Mouse (Mus musculus) kidney, embryonic 16.5 days (tissue): ENCODE measurements around the gene Gimap9. TPM values are rescaled to one million over a fixed set of nuclear protein-coding genes. Genes with fewer than 3 reads are reported as not detected.
A peak's percentile ranks its signal among the peaks of the same experiment; 100 is the strongest.

Experiments
- ATAC-seq: fragments of 200-750 bp; cut with Nextera tagmentation; 2 replicates; pipeline ENCODE4 v1.8.0; 2017; ENCODE audit warnings: moderate TSS enrichment; ENCODE audit not compliant: low FRiP score, low TSS enrichment
- H3K27ac ChIP-seq: fragments of 300-500 bp; sonication (generic); 2 replicates; pipeline ENCODE4 v1.5.1; 2014; ENCODE audit warnings: low read length
- H3K27me3 ChIP-seq: fragments of 300-500 bp; sonication (generic); 2 replicates; pipeline ENCODE4 v1.6.1; 2014; ENCODE audit warnings: low read length, control low read depth, mixed read lengths; ENCODE audit not compliant: insufficient read depth
- H3K36me3 ChIP-seq: fragments of 300-500 bp; sonication (generic); 2 replicates; pipeline ENCODE4 v1.6.1; 2014; ENCODE audit warnings: low read length, control low read depth, mixed read lengths; ENCODE audit not compliant: insufficient read depth
- H3K4me1 ChIP-seq: fragments of 300-500 bp; sonication (generic); 2 replicates; pipeline ENCODE4 v1.6.1; 2014; ENCODE audit warnings: low read length, control low read depth, mixed read lengths; ENCODE audit not compliant: insufficient read depth
- H3K4me2 ChIP-seq: fragments of 300-500 bp; sonication (generic); replicated peaks from 2 replicates; pipeline ENCODE4 v1.6.1; 2014; ENCODE audit warnings: low read depth, low read length
- H3K4me3 ChIP-seq: fragments of 300-500 bp; sonication (generic); 2 replicates; pipeline ENCODE4 v1.5.1; 2014; ENCODE audit warnings: mild to moderate bottlenecking, low read length
- H3K9ac ChIP-seq: fragments of 300-500 bp; sonication (generic); replicated peaks from 2 replicates; pipeline ENCODE4 v1.6.1; 2014; ENCODE audit warnings: low read length
- H3K9me3 ChIP-seq: fragments of 300-500 bp; sonication (generic); 2 replicates; pipeline ENCODE4 v1.6.1; 2016; ENCODE audit warnings: low read length, control low read depth
- WGBS: fragments of 180-500 bp; shearing (Covaris S2); extraction: QIAGEN DNeasy Blood & Tissue Kit; methylation state at CpG from one replicate; pipeline ENCODE4 v1.1.7; 2014; 5-methylcytosine and 5-hydroxymethylcytosine counted together
- polyA plus RNA-seq: library from polyadenylated mRNA; unstranded; fragments of >200 nt; fragmentation: Nextera tagmentation; extraction: Ambion mirVana; gene quantifications from 2 replicates; pipeline ENCODE4 v1.2.1, GENCODE M21; 2015

Gene Gimap9
- polyA plus RNA-seq, 1 experiment from 2014 or later, result 14.8 TPM

GRCm38 (mm10) chr6:48684806-48685205 is 8.9 kb downstream of the Gimap9 start:
- H3K27me3 ChIP-seq, result no peaks in the 10 kb centered on the region
- H3K9ac ChIP-seq, result peak overlapping the region; percentile 52
- 48% methylated on average over 4 of the region's 4 CpGs for WGBS

GRCm38 (mm10) chr6:48685251-48685650 is 9.3 kb downstream of the Gimap9 start:
- no peaks in the 10 kb centered on the region for H3K27me3 ChIP-seq
- H3K36me3 ChIP-seq, result no peaks in the 10 kb centered on the region
- H3K27ac ChIP-seq, result peak overlapping the region; percentile 72
- H3K4me3 ChIP-seq, result peak overlapping the region; percentile 22
- WGBS, result 74% methylated on average over 2 of the region's 2 CpGs
- H3K4me1 ChIP-seq, result no peaks in the 10 kb centered on the region
- ATAC-seq, result no peak
- H3K9me3 ChIP-seq, result no peaks in the 10 kb centered on the region
- peak overlapping the region; percentile 31 for H3K4me2 ChIP-seq
- H3K9ac ChIP-seq, result peak overlapping the region; percentile 52

More at GRCm38 (mm10) chr6:48684806-48685205, 8.9 kb downstream of the Gimap9 start:
- H3K36me3 ChIP-seq, result no peaks in the 10 kb centered on the region
- H3K27ac ChIP-seq, result peak overlapping the region; percentile 72
- peak overlapping the region; percentile 22 for H3K4me3 ChIP-seq
- no peaks in the 10 kb centered on the region for H3K4me1 ChIP-seq
- H3K4me2 ChIP-seq, result peak overlapping the region; percentile 31; the same call in 1 of the 2 replicates
- H3K9me3 ChIP-seq, result no peaks in the 10 kb centered on the region
- no peak for ATAC-seq

- H3K4me3 ChIP-seq, result peak overlapping the region; percentile 22
- WGBS, result 78% methylated on average over 7 of the region's 7 CpGs
- H3K27ac ChIP-seq, result peak overlapping the region; percentile 72
- H3K4me2 ChIP-seq, result peak overlapping the region; percentile 31
- H3K36me3 ChIP-seq, result no peaks in the 10 kb centered on the region
- no peaks in the 10 kb centered on the region for H3K27me3 ChIP-seq
- no peaks in the 10 kb centered on the region for H3K4me1 ChIP-seq
- H3K9ac ChIP-seq, result peak overlapping the region; percentile 44; the same call in 1 of the 2 replicates
- ATAC-seq, result no peak
- H3K9me3 ChIP-seq, result no peaks in the 10 kb centered on the region
These were observed 10.1 kb downstream of the Gimap9 start for GRCm38 (mm10) chr6:48685694-48686665.

DNA sequence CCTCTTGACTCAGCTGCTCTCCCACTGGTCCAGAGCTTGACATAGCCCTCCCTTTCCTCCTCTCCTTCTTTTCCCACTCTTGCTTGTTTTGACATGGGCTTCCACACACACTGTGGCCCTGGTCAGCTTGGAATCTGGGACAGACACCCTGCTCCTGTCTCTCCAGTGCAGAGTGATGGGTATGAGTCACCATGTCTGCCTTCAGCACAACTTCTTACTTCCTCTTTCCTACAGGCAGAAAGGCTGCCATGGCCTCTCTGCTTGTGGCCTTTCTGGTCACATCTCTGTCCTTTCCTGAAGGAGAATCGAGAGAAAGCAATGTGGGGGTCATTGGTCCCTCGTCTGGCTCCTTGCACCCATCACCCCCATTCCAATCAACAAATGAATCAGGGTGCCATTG is 11.1 kb downstream of the Gimap9 start:
- H3K9me3 ChIP-seq, result no peaks in the 10 kb centered on the region
- no peaks in the 10 kb centered on the region for H3K27me3 ChIP-seq
- ATAC-seq, result no peak
- peak overlapping the region; percentile 31 for H3K4me2 ChIP-seq
- H3K9ac ChIP-seq, result no peak overlapping the region
- H3K27ac ChIP-seq, result no peak overlapping the region
- H3K36me3 ChIP-seq, result no peaks in the 10 kb centered on the region
- H3K4me3 ChIP-seq, result no peak overlapping the region
- H3K4me1 ChIP-seq, result no peaks in the 10 kb centered on the region
- 70% methylated on average over 2 of the region's 2 CpGs for WGBS

GRCm38 (mm10) chr6:48689320-48689719 is 13.4 kb downstream of the Gimap9 start:
- H3K9me3 ChIP-seq, result no peaks in the 10 kb centered on the region
- no peak for ATAC-seq
- H3K4me1 ChIP-seq, result no peaks in the 10 kb centered on the region
- no peak overlapping the region for H3K4me3 ChIP-seq
- 76% methylated on average over 2 of the region's 2 CpGs for WGBS
- no peak overlapping the region for H3K27ac ChIP-seq
- no peaks in the 10 kb centered on the region for H3K27me3 ChIP-seq
- no peak overlapping the region for H3K4me2 ChIP-seq
- no peak overlapping the region for H3K9ac ChIP-seq
- no peaks in the 10 kb centered on the region for H3K36me3 ChIP-seq

GRCm38 (mm10) chr6:48692962-48693361 is 17.0 kb downstream of the Gimap9 start:
- WGBS, result 80% methylated on average over 6 of the region's 6 CpGs
- Histone ChIP-seq H3K9me3 (peaks cover 2% of the 10 kb centered on the region; the same call in 1 of the 2 replicates), H3K9ac (no peak overlapping the region), H3K4me1 (no peaks in the 10 kb centered on the region), H3K4me3 (no peak overlapping the region), H3K36me3 (no peaks in the 10 kb centered on the region), H3K27me3 (no peaks in the 10 kb centered on the region), H3K4me2 (no peak overlapping the region), H3K27ac (no peak overlapping the region)
- no peak for ATAC-seq

- WGBS, result 80% methylated on average over 4 of the region's 4 CpGs
- H3K27ac ChIP-seq, result peak overlapping the region; percentile 74; the same call in 1 of the 2 replicates
- peaks cover 2% of the 10 kb centered on the region; the same call in 1 of the 2 replicates for H3K9me3 ChIP-seq
- no peaks in the 10 kb centered on the region for H3K4me1 ChIP-seq
- ATAC-seq, result no peak
- no peaks in the 10 kb centered on the region for H3K36me3 ChIP-seq
- H3K4me3 ChIP-seq, result no peak overlapping the region
- H3K9ac ChIP-seq, result no peak overlapping the region
- H3K27me3 ChIP-seq, result no peaks in the 10 kb centered on the region
- no peak overlapping the region for H3K4me2 ChIP-seq
These were observed 21.1 kb downstream of the Gimap9 start for GRCm38 (mm10) chr6:48696830-48697554.

DNA sequence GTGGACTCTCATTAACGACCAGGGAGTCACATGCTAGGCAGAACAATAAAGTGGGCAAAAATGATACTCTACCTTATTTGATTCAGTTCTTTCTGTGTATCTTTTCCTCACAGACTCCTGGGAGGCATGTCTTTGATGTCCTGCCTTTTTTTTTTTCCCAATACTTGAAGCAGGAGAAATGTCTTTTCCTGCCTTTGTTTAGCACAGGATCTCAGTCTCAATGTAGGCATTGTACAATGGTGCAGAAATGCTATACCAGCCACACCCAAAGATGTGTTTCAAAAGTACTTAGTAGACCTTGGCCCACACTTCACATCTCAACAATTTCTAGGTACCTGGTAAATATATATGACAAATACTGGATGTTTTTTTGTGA is 21.6 kb downstream of the Gimap9 start:
- H3K27me3 ChIP-seq, result no peaks in the 10 kb centered on the region
- H3K4me3 ChIP-seq, result no peak overlapping the region
- peak overlapping the region; percentile 74; the same call in 1 of the 2 replicates for H3K27ac ChIP-seq
- ATAC-seq, result no peak
- no peaks in the 10 kb centered on the region for H3K4me1 ChIP-seq
- no peak overlapping the region for H3K9ac ChIP-seq
- H3K9me3 ChIP-seq, result peaks cover 2% of the 10 kb centered on the region; the same call in 1 of the 2 replicates
- no peaks in the 10 kb centered on the region for H3K36me3 ChIP-seq
- WGBS, result 48% methylated on average over 1 of the region's 1 CpGs
- no peak overlapping the region for H3K4me2 ChIP-seq

- no peak overlapping the region for H3K4me2 ChIP-seq
- ATAC-seq, result no peak
- no peak overlapping the region for H3K4me3 ChIP-seq
- H3K9me3 ChIP-seq, result peaks cover 2% of the 10 kb centered on the region; the same call in 1 of the 2 replicates
- H3K36me3 ChIP-seq, result no peaks in the 10 kb centered on the region
- no peaks in the 10 kb centered on the region for H3K4me1 ChIP-seq
- H3K9ac ChIP-seq, result no peak overlapping the region
- WGBS, result 84% methylated on average over 7 of the region's 7 CpGs
- peak overlapping the region; percentile 54 for H3K27ac ChIP-seq
- H3K27me3 ChIP-seq, result no peaks in the 10 kb centered on the region
These were observed 22.3 kb downstream of the Gimap9 start for GRCm38 (mm10) chr6:48698066-48698856.
